Mouse (Mus musculus) cerebellum, postnatal 25 days (tissue): Measurements from ENCODE around the gene Ggact.

Source experiments
- DNase-seq, 2 experiments: peaks; one replicate each; pipeline ENCODE4 v3.0.0; 2021; ENCODE audit warnings: mixed read lengths in 2 of 2

Ggact gene

GRCm38 (mm10) chr14:122867531-122868285 is 45.8 kb downstream of the Ggact start:
- DNase-seq, result peak in 1 of 2 experiments; percentile 46

GRCm38 (mm10) chr14:122865462-122866129 is 48.0 kb downstream of the Ggact start:
- DNase-seq, result no peak

GRCm38 (mm10) chr14:122862623-122863022 is 50.9 kb downstream of the Ggact start:
- DNase-seq, result peak in 1 of 2 experiments; percentile 53

- DNase-seq, result no peak
Measured at GRCm38 (mm10) chr14:122859792-122860191, 53.8 kb downstream of the Ggact start.

GRCm38 (mm10) chr14:122852506-122853057 is 61.0 kb downstream of the Ggact start:
- DNase-seq, result no peak

GRCm38 (mm10) chr14:122837018-122837417 is 76.5 kb downstream of the Ggact start:
- DNase-seq, result peak; percentile 34 to 38

GRCm38 (mm10) chr14:122836221-122836620 is 77.3 kb downstream of the Ggact start:
- DNase-seq, result no peak

GRCm38 (mm10) chr14:122835487-122836190 is 77.9 kb downstream of the Ggact start:
- no peak for DNase-seq

GRCm38 (mm10) chr14:122834753-122835152 is 78.8 kb downstream of the Ggact start:
- no peak for DNase-seq

- DNase-seq, result no peak
Measured at GRCm38 (mm10) chr14:122833666-122834065, 79.9 kb downstream of the Ggact start.

GRCm38 (mm10) chr14:122830433-122830832 is 83.1 kb downstream of the Ggact start:
- DNase-seq, result no peak

- DNase-seq, result no peak
Measured at GRCm38 (mm10) chr14:122825464-122825863, 88.1 kb downstream of the Ggact start.

- no peak for DNase-seq
Measured at GRCm38 (mm10) chr14:122823791-122824190, 89.8 kb downstream of the Ggact start.

GRCm38 (mm10) chr14:122821002-122821401 is 92.6 kb downstream of the Ggact start:
- no peak for DNase-seq

GRCm38 (mm10) chr14:122800296-122800695 is 113.3 kb downstream of the Ggact start:
- DNase-seq, result no peak

GRCm38 (mm10) chr14:122793368-122793767 is 120.2 kb downstream of the Ggact start:
- no peak for DNase-seq

GRCm38 (mm10) chr14:122790111-122790510 is 123.4 kb downstream of the Ggact start:
- no peak for DNase-seq

- no peak for DNase-seq
Measured at GRCm38 (mm10) chr14:122788199-122788598, 125.4 kb downstream of the Ggact start.

GRCm38 (mm10) chr14:122784701-122785100 is 128.9 kb downstream of the Ggact start:
- no peak for DNase-seq

- DNase-seq, result no peak
Measured at GRCm38 (mm10) chr14:122766448-122766847, 147.1 kb downstream of the Ggact start.
